Mouse (Mus musculus): ENCODE results near the gene Pi4kb.
"Not testable (repeated sequence)": the region's sequence is repeated elsewhere in the genome, so short reads cannot be mapped to it uniquely, and the experiment has no call there.

Gene Pi4kb

DNA sequence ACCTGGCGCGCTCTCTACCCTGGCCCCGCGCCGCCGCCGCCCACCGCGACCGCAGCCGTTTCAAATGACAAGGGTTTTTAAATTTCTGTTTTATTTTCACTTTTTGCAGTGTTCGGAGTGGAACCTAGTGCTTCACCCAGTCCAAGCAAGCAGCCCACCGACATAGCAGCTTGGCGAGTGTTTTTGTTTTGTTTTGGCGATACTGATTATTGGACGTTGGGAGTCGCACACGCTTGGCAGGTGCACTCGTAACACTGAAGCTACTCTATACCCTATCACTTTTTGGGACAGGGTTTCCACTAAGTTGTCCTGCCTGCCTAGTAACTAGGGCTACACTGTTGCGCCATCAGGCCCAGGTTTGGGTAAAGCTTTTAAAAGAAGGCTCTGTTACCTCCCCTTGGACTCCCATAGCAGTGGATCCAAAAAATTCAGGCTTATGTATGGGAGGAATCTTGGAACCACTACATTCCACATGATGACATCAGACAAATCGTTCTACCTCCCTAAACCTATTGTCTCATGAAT, 42.1 kb downstream of the Pi4kb start:
- no peak for DNase-seq

DNA sequence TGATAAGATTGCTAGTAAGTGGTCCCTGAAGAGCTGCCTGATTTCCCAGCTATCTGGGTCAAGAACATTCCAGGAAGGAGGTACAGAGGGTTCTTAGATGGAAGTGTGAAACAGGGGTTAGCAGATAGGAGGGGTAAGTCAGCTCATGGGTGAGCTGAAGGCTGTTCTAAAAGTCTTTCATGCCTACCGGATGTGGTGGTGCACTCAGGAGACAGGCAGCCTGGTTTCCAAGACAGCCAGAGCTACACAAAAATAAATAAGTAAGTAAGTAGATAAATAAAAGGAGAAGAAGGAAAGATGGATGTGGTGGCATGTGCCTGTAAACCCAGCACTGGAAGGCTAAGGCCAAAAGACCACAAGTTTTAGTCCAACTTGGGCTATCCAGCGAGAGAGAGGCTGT, 44.2 kb downstream of the Pi4kb start:
- DNase-seq = no peak

DNA sequence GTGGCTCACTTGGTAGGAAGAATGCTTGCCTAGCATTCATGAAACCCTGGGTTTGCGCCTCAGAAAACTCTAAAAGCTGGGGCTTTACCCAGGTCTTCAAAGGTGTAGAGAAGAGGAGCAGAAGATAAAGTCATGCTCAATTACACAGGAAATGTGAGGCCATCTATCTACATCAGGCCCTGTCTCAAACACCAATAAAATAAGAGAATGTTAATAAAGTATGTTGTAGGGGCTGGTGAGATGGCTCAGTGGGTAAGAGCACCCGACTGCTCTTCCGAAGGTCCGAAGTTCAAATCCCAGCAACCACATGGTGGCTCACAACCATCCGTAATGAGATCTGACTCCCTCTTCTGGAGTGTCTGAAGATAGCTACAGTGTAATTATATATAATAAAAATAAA, 46.4 kb downstream of the Pi4kb start:
- not testable (repeated sequence) for DNase-seq

DNA sequence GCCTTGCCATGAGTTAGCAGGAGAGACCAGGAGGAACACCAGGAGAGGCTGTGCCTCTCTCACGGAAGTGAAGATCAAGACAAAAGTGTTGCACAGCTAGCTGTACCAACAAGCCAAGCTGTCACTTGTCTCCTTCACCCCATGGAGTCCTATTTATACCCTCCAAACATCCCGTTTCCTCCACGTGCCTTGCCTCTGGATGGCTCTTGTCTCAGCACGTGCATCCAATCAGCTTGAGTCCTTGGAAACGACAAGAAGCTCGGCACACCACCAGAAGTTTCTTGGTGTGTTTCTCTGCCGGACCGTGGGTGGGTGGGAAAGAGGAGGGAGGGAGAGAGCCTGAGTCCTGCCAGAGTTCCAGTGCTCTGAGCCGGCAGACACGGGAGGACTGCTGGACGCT, 50.0 kb downstream of the Pi4kb start:
- DNase-seq = no peak

DNA sequence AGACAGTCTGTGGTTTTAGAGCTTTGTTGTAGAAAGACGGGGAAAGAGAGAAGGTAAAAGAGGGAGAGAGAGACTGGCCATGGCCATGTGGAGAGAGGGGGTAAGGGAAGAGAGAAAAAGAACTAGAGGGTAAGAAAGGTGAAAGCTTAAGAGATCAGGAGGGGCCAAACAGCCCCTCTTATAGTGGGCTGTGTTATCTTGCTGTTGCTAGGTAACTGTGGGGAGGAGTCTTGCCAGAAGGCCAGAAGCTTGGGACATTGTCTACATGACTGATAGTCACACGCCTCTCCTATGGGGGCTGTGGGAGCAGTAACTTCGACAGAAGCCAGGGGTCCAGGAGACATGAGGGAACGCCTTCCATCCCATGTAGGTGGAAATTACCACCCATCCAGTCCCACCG, 50.7 kb downstream of the Pi4kb start:
- DNase-seq = no peak

DNA sequence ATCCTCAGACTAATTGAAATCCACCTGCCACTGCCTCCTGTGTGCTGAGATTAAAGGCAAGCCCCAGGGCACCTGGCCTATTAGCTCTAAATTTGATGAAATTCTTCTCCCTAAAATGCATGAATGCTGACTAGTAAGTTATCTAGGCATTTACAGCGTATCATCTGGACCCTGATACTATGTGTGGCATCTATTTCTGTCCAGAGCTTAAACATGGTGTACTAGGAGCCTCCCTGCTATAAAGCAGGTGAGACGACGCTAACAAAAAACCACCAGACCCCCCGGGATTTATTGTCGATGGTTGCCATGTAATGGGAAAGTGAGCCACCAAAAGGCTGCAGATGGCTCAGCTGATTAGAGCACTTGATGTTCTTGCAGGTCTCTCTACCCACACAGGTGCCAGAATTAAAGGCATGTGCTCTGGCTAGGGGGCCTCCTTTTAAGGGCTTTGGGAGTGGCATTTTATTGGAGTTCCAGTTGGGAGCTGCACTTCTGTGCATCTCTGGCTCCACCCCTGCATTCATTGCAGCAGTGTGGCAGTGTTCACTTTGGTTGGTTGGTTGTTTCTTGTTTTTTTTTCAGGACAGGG, 52.6 kb downstream of the Pi4kb start:
- no peak for DNase-seq

DNA sequence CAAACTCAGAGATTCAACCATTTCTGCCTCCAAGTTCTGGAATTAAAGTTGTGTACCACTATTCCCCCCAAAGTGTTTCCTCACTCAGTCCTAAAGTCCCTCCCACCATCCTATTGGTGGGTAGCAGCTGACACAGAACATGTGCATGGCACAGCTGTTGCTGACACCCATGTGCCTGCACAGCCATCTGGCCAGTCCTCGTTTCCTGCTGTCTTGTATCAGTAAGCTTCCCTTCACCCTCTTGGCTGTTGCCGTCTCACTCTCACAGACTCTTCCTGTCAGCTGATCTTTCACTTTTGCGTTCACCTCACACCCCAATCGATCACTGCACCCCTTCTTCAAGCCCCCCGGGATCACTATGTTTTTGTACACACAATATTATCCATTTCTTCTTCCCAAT, 53.2 kb downstream of the Pi4kb start:
- DNase-seq = no peak

DNA sequence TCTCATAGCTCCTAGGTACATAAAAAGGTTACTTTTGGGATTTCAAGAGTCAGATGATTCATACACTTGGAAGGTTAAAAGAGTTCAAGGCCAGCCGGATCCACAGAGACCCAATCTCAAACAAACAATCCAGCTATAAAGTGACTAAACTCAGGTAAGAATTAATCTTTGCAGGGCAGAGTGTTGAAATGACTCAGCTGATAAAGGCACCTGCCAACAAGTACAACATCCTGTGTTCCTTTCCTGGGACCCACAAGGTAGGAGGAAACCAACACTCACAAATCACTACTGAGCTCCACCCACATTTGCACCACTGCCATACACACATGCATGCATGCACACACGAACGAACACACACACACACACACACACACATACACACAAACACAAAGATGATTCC, 54.1 kb downstream of the Pi4kb start:
- DNase-seq = no peak

DNA sequence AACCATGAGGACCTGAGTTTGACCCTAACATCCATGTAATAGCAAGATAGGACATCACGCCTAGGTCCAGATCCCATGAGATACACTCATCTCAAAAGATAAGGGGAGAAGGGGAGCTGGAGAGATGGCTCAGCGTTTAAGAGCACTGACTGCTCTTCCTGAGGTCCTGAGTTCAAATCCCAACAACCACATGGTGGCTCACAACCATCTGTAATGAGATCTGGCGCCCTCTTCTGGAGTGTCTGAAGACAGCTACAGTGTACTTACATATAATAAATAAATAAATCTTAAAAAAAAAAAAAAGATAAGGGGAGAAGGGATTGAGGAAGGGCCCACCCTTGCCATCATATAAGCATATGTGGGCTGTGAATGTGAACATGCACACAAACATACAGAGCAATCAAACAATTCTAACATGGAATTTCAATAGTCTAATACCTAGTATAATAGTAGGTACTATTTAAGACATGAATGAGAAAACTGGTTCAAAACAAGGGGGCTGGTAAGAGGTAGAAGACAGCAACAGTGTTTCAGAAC, 54.8 kb downstream of the Pi4kb start:
- DNase-seq = not testable (repeated sequence)

DNA sequence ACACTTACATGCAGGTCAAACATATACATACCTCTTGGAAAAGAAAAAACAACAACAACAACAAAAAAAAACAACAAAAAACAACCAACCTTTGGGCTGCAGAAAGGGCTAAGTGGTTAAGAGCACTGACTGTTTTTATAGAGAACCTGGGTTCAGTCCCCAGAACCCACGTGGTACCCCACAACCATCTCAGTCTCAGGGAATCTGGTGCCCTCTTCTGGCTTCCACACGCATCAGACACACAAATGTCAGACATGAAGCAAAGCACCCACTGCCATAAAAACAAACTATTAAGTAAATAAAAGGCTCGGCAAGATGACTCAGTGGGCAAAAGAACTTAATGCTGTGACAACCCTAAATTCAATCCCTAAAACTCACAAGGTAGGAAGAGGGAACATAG, 55.4 kb downstream of the Pi4kb start:
- DNase-seq = no peak

DNA sequence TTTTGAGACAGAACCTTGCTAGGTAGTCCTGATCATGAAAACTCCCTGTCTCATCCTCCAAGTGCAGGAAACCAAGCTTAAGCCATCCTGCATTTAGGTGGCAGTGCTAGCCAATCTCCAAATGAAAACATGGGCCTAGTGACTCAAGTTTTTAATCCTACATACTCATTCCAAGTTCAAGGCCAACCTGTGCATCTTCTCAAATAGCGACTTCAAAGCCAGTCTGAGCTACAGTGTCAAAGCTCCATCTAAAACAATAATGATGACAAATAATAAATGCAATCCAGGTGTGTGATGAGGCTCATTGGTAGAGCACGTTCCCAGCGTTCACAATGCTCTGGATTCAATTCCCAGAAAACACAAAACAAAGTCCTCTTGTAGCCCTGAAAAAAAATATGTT, 67.1 kb downstream of the Pi4kb start:
- DNase-seq = no peak

DNA sequence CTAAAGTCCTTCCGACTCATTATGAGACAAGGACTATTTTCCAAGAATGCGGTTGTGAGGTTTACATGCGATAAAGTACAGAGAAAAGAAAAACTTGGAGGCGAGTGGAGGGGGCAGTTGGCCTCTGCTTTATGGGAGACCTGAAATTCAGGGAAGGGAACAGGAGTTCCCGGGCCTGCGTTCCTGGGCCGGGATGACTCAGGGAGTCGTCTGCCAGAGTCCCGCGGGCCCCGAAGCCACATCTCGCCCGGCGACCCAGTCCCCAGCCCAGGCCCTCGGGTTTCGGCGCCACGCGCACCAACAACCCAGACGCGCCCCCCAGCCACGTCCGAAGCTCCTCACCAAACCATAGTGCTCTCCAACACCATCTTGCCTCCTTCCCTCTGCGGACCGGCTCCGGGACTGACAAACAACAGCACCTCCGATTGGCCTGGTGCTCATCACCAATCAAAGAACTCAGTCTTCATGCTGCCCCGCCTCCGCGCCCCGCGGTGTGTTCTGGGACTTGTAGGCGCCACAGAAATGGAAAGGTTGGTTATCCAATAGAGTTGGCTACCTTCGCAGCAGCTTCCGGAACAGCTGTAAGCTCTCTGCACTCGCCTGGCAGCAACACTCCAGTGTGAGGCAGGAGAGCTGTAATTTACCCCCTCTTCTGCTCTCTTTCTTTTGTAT, 67.8 kb downstream of the Pi4kb start, which contains the start of gene Psmd4:
TSS of gene Psmd4 (minus strand) at position 449 of the 672 bp plus-strand sequence.
- peak; percentile 98 to 99 for DNase-seq

DNA sequence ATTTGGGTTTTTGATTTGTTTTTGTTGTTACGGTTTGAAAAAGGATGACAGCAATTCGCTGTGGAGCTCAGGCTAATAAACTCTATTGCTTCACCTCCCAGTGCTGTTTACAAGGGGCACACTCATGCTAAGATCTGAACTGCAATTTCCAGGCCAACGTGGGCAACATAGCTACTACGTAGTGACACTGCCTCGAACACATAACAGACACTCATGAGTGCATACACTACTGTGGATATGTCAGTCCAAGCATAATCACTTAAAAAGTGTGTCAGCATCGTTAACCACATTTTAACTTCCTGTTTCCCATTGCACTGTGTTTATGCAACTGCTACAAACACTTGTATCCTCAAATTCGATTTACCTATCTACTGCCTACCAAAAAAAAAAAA, 68.3 kb downstream of the Pi4kb start:
- no peak for DNase-seq

DNA sequence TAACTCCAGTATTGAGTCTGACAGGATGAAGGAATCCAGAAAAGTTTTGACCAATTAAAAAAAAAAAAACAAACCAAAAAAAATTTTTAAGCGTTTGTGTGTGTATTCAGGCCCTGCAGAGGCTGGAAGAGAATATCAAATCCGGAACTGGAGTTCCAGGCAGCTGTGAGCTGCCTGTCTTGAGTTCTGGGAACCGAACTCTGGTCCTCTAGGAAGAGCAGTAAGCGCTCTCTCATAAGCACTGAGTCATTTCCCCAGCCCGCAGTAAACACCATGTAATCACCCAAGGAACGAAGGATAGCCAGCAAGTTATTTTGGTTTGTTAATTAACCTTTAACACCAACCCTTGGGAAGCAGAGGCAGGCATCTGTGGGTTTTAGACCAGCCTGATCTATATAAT, 68.7 kb downstream of the Pi4kb start:
- no peak for DNase-seq

DNA sequence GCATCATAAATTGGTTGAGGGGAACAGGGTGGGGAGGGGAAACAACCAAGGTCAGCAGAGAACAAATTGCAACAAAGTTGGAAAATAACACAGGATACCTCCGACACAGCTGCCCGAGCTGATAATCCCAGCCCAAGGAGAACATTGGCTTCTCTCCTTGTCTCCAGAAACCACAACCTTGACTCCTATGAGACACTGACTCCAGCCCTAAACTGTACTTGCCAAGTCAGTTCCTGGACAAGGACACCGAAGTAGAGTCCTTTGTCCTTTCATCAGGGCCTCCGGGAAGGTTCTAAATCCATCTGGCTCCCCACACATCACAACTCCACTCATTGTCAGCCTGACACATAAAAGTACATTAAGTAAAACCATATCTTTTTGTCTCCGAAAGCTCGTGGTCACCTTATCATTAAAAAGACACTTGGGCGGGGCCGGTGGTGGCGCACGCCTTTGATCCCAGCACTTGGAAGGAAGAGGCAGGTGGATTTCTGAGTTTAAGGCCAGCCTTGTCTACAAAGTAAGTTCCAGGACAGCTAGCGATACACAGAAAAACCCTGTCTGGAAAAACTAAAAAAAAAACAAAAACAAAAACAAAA, 72.0 kb downstream of the Pi4kb start:
- DNase-seq = no peak

DNA sequence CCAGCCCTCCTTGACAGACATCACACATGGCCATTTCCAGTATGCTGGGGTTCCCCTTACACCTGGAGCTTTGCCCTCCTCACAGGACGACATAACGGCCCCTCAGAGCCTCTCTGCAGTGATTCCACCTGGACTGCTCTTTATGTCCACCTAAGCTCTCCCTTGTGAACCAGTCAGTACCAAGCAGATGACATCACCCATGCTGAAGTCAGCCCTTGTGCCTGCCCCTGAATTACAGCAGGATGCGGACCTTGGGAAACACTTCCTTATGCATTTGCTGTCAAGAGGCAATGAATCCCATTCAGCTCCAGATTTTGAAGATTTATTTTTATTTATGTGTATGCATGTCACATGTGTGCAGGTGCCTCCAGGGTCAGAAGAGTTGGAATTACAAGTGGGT, 73.4 kb downstream of the Pi4kb start:
- no peak for DNase-seq

DNA sequence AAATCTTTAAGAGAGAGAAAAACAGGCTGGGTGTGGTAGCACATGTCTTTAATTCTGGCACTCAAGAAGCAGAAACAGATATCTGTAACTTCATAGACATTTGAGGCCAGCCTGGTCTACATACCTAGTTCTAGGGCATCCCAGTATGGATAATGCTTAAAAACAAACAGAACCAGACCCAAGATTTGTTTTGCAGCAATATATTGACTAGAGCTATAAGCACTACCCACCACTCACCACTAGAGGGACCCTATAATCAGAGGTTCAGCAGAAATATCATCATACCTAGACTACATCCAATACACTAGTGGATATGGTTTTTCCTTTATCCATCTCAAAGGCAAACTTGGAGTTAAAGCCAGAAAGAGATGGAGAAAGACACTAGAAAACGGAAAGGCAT, 78.4 kb downstream of the Pi4kb start:
- peak; percentile 29 to 41 for DNase-seq

DNA sequence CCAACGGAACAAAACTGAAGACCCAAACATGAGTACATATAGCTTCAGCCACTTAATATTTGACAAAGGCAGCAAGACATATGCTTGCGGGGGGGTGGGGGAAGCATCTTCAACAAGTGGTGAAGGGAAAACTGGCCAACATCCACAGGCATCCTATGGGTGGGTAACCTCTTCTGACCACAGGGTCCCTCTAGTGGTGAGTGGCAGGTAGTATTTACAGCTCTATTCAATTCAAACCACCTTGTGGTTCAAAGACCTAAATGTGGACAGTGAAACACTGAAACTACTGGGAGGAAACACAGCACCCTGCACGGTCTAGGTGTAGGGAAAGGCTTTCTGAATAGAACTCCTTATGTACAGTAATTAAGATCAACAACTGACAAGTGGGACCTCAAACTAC, 79.2 kb downstream of the Pi4kb start:
- DNase-seq = peak; percentile 22 to 30

DNA sequence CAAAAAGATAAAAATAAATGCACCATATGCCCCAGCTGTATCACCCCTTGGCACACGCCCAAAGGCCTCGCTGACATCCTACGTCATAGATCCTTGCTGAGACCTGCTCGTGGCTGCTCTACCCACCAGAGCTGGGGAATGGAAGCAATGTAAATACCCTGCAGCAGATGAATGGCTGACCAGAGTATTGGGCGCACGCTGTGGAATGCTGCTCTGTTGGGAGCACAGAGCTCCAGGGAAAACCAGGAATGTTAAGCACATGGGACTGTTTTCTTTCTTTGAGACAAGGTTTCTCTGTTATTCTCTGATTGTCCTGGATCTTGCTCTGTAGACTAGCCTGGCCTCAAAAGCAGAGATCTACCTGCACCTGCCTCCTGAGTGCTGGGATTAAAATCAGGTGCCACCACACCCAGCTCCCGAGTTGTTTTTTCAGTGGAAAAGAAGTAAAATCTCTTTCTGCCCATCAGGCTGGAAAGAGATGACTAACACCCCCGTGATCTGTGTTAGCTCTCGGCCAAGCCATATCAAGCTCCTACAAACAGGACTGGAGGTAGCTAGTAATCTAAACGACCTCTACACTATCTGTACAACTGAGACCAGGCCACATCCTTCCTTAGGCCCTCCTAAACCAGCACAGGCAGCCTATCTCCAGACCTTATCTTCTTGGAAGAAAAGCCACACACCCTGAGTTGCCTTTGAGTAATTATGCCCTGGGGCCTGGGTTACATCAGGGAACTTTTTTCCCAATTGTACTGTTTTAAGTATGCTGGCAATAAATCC, 80.1 kb downstream of the Pi4kb start:
- peak in 1 of 2 experiments; percentile 14 for DNase-seq

DNA sequence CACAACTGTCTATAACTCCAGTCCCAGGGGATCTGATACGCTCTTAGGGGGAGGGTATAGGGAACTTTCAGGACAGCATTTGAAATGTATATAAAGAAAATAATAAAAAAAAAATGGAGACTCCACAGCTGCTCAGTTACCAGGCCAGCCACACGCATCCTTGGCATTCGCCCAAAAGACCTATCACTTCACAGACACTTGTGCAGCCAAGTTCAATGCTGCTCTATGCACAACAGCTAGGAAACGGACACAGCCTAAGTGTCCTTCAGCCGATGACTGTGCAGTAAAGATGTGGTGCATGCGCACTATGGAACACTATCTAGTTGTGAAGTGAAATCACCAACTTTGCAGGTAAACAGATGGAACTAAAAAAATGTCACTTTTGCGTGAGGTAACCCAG, 81.7 kb downstream of the Pi4kb start:
- DNase-seq = no peak
